Mouse (Mus musculus) liver, postnatal 0 days (tissue): Measurements from ENCODE around the gene Mrpl16.

Experiments used
- CTCF ChIP-seq: sonication (generic); IDR thresholded peaks from 2 replicates; pipeline ENCODE4 v1.5.1; 2016; ENCODE audit warnings: antibody characterized with exemption, low read depth
- EP300 ChIP-seq: IDR thresholded peaks from 2 replicates; pipeline ENCODE4 v1.6.1; 2016; ENCODE audit warnings: antibody characterized with exemption, low read depth, mild to moderate bottlenecking

DNA sequence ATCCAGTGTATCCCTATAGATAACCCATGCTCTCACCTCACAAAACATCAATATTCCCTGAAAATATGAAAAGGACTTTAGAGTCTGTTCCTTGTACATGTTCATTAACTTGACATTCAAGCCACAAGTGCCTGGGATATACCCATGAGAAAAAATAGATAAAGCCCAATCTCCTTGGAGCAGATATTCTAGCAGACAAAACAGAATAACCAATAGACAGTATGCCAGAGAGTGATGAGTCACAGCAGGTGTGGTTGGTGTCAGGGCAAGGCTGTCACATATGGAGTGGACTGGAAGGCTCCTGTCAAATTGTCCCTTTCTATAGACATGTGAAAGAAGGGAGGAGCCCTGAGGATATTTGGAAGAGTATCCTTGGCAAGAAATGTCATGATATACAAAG, 24.5 kb upstream of the Mrpl16 start:
- TF ChIP-seq EP300 (peak; percentile 58), CTCF (no peak)
